Mouse (Mus musculus) hindbrain, embryonic 14.5 days (tissue): ENCODE results near the gene Slc25a47. TPM values are rescaled to one million over a fixed set of nuclear protein-coding genes. Genes with fewer than 3 reads are reported as not detected.

ENCODE experiments used
- ATAC-seq: fragments of 200-750 bp; cut with Nextera tagmentation; 2 replicates; pipeline ENCODE4 v1.8.0; 2017; ENCODE audit warnings: moderate number of reproducible peaks, mild to moderate bottlenecking, moderate TSS enrichment, moderate library complexity; ENCODE audit not compliant: low FRiP score
- DNase-seq: peaks from one replicate; pipeline ENCODE4 v3.0.0-alpha.2; 2015; ENCODE audit warnings: low spot score
- H3K27ac ChIP-seq: fragments of 300-500 bp; sonication (generic); 2 replicates; pipeline ENCODE4 v1.5.1; 2014; ENCODE audit warnings: mild to moderate bottlenecking, moderate library complexity
- H3K27me3 ChIP-seq: fragments of 300-500 bp; sonication (generic); 2 replicates; pipeline ENCODE4 v1.6.1; 2014; ENCODE audit warnings: mild to moderate bottlenecking, low read length, mixed read lengths; ENCODE audit not compliant: control insufficient read depth, insufficient read depth
- H3K36me3 ChIP-seq: fragments of 300-500 bp; sonication (generic); replicated peaks from 2 replicates; pipeline ENCODE4 v1.6.1; 2014; ENCODE audit not compliant: control insufficient read depth, insufficient read depth
- H3K4me1 ChIP-seq: fragments of 300-500 bp; sonication (generic); replicated peaks from 2 replicates; pipeline ENCODE4 v1.6.1; 2014; ENCODE audit warnings: antibody characterized with exemption, low read length, mixed read lengths; ENCODE audit not compliant: control insufficient read depth, insufficient read depth
- H3K4me2 ChIP-seq: fragments of 300-500 bp; sonication (generic); replicated peaks from 2 replicates; pipeline ENCODE4 v1.6.1; 2014; ENCODE audit warnings: mild to moderate bottlenecking, moderate library complexity
- H3K4me3 ChIP-seq: fragments of 300-500 bp; sonication (generic); replicated peaks from 2 replicates; pipeline ENCODE4 v1.5.1; 2014; ENCODE audit warnings: mild to moderate bottlenecking, low read length
- H3K9ac ChIP-seq: fragments of 300-500 bp; sonication (generic); 2 replicates; pipeline ENCODE4 v1.6.1; 2014
- H3K9me3 ChIP-seq: fragments of 300-500 bp; sonication (generic); 2 replicates; pipeline ENCODE4 v1.6.1; 2016; ENCODE audit warnings: low read length; ENCODE audit not compliant: control insufficient read depth
- WGBS: fragments of 180-500 bp; shearing (Covaris S2); extraction: QIAGEN DNeasy Blood & Tissue Kit; methylation state at CpG from one replicate; pipeline ENCODE4 v1.1.7; 2014; 5-methylcytosine and 5-hydroxymethylcytosine counted together
- polyA plus RNA-seq: library from polyadenylated mRNA; unstranded; fragments of >200 nt; fragmentation: Nextera tagmentation; extraction: Ambion mirVana; gene quantifications from 2 replicates; pipeline ENCODE4 v1.2.1, GENCODE M21; 2014

Slc25a47 gene
- polyA plus RNA-seq, 1 experiment from 2014 or later: 7.2 TPM

DNA sequence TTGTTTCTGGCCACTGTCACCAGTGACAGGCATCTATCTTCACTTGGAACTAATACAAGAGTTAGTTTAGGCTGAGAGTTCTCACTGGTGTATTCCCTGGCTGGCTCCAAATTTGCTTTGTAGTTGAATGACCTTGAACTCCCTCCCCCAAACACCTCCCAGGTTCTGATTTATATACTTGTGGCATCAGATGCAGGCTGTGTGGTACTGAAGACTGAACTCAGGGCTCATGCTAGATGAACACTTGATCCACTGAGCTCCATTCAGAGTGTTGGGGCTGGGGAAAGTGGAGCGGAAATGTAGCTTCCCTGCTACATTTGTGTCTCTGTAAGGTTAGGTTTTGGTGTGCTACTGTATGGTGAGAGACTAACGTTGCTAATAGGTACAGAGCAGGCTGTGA is 31.5 kb upstream of the Slc25a47 start:
- Histone ChIP-seq H3K27ac (no peak overlapping the region), H3K4me3 (no peak overlapping the region), H3K9me3 (no peaks in the 10 kb centered on the region), H3K4me1 (peaks cover 10% of the 10 kb centered on the region), H3K36me3 (peaks cover 18% of the 10 kb centered on the region; the same call in 1 of the 2 replicates), H3K27me3 (no peaks in the 10 kb centered on the region), H3K9ac (no peak overlapping the region), H3K4me2 (no peak overlapping the region)
- DNase-seq (no peak), ATAC-seq (no peak)
- WGBS: 91% methylated on average over 2 of the region's 2 CpGs

DNA sequence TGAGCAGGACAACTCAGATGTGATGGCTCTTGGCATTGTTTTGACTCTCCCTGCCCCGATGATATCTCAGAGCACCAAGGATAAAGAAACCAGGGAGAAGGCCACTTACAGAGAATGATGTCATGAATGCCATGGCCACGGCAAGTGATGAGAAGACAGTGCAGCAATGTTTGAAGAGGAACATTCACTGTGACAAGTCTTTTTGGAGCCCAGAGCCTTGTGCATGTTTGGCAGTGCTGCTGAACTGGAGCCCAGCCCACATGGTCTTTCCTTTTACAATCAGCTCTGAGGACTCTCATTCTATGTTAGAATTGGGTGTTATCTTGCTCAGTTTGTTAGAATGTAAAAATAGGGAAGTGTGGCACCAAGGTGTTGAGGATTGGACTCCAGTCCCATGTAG is 27.4 kb upstream of the Slc25a47 start:
- DNase-seq (no peak), ATAC-seq (no peak)
- Histone ChIP-seq H3K36me3 (0 out of 2 replicates have a peak, but pooled peaks cover 14% of the 10 kb centered on the region), H3K9me3 (no peaks in the 10 kb centered on the region), H3K27ac (no peak overlapping the region), H3K27me3 (no peaks in the 10 kb centered on the region), H3K4me3 (no peak overlapping the region), H3K4me1 (no peaks in the 10 kb centered on the region), H3K9ac (no peak overlapping the region), H3K4me2 (no peak overlapping the region)
- WGBS: 84% methylated on average over 2 of the region's 2 CpGs

DNA sequence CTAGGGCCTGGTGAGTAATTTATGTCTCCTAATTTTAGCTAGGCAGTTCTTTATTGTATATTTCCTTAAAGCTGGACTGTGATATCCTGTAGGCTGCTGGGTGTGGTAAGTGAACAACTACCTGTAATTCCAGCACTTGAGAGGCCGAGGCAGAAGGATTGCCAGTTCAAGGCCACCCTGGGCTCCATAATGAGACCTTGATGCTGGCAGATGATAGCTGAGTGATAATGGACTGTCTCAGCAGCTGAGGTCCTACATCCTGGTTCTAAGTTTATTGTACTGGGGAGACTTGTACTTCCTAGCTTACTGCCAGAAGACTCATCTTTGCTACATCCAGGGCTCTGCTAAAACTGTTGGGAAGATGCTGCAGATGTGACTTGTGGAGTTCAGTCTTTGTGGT is 26.1 kb upstream of the Slc25a47 start:
- H3K4me2 ChIP-seq: no peak overlapping the region
- no peaks in the 10 kb centered on the region for H3K9me3 ChIP-seq
- no peaks in the 10 kb centered on the region for H3K27me3 ChIP-seq
- H3K4me3 ChIP-seq: no peak overlapping the region
- H3K27ac ChIP-seq: no peak overlapping the region
- no peak overlapping the region for H3K9ac ChIP-seq
- ATAC-seq: no peak
- DNase-seq: no peak
- WGBS: 78% methylated on average over 1 of the region's 1 CpGs
- H3K4me1 ChIP-seq: no peaks in the 10 kb centered on the region
- H3K36me3 ChIP-seq: peaks cover 19% of the 10 kb centered on the region; the same call in 1 of the 2 replicates

DNA sequence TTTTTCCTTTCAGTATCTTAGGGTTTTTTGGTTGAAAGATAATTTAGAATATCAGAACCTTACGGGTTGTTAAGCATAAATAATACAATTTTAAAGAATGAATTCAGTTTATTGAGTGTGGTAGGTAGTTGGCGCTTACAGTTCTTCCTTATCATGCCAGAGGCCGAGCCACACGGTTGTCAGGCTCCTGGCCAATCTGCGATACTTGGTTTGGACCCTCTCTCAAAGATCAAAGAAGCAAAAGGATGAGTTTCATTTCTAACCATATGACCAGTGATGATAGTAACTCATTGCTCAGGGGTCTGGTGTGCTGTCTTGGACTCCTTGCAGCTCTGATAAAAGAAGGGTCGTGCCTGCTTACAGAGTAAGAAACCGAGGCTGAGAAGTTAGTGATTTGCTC is 25.5 kb upstream of the Slc25a47 start:
- 93% methylated on average over 7 of the region's 7 CpGs for WGBS
- Histone ChIP-seq H3K36me3 (peaks cover 24% of the 10 kb centered on the region), H3K9me3 (no peaks in the 10 kb centered on the region), H3K4me3 (no peak overlapping the region), H3K4me2 (no peak overlapping the region), H3K9ac (no peak overlapping the region), H3K27me3 (no peaks in the 10 kb centered on the region), H3K27ac (no peak overlapping the region), H3K4me1 (no peaks in the 10 kb centered on the region)
- ATAC-seq: no peak
- no peak for DNase-seq

DNA sequence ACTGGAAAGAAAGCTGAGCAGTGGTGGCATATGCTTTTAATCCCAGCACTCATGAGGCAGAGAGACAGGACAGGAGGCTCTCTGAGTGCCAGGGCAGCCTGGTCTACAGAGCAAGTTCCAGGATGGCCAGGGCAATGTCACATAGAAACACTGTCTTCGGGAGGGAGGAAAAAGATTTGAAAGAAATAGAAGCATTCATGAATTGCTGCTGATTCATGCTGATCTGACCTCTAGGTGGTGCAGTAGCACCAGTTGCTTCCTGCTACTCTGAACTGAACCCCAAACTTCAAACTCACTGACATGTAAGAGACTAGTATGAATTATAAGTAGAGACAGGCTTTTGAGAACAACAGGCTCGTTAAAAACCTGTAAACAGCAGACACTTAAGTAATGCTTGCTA is 24.7 kb upstream of the Slc25a47 start:
- ATAC-seq (no peak), DNase-seq (no peak)
- 64% methylated on average over 2 of the region's 2 CpGs for WGBS
- Histone ChIP-seq H3K27me3 (no peaks in the 10 kb centered on the region), H3K36me3 (peaks cover 26% of the 10 kb centered on the region), H3K9ac (no peak overlapping the region), H3K27ac (no peak overlapping the region), H3K4me3 (no peak overlapping the region), H3K4me1 (no peaks in the 10 kb centered on the region), H3K9me3 (no peaks in the 10 kb centered on the region), H3K4me2 (no peak overlapping the region)

DNA sequence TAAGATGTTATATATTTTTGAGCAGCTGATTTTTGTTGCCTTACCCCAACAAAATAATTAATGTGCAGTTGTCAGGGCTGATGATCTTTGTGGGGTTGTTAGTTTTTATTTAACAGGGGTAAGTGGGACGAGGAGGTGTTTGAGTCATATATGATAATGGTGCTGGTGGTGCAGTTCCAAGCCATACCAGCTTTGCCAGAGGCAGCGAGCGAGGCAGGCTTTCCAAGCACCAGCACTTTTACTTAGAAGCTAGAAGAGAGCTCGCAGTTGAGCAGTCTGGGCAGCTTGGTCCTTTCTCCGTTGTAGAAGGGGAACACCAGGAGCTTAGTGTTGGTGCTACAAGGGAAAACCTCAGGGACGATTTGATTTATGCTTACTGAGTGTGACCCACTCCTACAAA is 23.4 kb upstream of the Slc25a47 start:
- H3K4me3 ChIP-seq: no peak overlapping the region
- H3K4me2 ChIP-seq: no peak overlapping the region
- no peak overlapping the region for H3K9ac ChIP-seq
- DNase-seq (no peak), ATAC-seq (no peak)
- WGBS: 90% methylated on average over 6 of the region's 6 CpGs
- H3K4me1 ChIP-seq: no peaks in the 10 kb centered on the region
- no peak overlapping the region for H3K27ac ChIP-seq
- H3K36me3 ChIP-seq: peaks cover 25% of the 10 kb centered on the region
- H3K9me3 ChIP-seq: no peaks in the 10 kb centered on the region
- no peaks in the 10 kb centered on the region for H3K27me3 ChIP-seq

DNA sequence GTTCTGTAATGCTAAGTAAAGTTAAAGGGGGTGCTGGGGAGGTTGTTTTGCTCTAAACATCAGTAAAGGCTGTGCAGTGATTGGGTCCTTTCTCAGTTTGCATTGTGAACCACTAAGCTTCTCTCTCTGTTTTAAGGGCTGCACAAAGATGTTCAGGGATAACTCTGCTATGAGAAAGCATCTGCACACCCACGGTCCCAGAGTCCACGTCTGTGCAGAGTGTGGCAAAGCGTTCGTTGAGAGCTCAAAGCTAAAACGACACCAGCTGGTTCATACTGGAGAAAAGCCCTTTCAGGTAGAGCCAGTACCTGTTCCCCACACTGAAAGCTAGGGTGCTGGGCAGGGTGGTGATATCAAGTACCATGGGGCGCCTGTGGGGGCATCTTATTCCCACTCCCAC is 21.4 kb upstream of the Slc25a47 start:
- Histone ChIP-seq H3K27ac (no peak overlapping the region), H3K4me1 (no peaks in the 10 kb centered on the region), H3K9me3 (no peaks in the 10 kb centered on the region), H3K36me3 (peaks cover 27% of the 10 kb centered on the region), H3K4me2 (no peak overlapping the region), H3K9ac (no peak overlapping the region), H3K27me3 (no peaks in the 10 kb centered on the region), H3K4me3 (no peak overlapping the region)
- DNase-seq: no peak
- WGBS: 93% methylated on average over 6 of the region's 6 CpGs
- ATAC-seq: no peak

DNA sequence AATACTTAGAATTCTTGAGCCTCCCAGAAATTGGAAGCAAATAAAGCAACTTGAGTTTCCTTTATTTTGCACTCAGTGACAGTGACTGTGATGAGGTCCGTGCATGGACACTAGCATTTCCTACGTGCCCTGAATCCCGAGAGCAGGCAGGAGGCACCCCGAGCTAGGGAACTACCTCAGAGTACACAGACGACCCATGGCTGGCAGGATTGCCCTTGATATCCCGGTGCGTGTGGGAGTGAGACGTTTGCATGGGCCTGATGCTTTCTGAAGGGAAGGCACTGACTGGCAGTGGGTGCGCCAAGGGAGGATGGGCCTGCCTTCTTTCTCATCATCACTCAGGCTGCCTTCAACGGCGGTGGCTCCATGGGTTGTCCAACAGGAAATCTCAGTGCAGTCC is 19.3 kb upstream of the Slc25a47 start:
- no peaks in the 10 kb centered on the region for H3K9me3 ChIP-seq
- H3K4me1 ChIP-seq: no peaks in the 10 kb centered on the region
- no peak overlapping the region for H3K4me3 ChIP-seq
- peaks cover 27% of the 10 kb centered on the region for H3K36me3 ChIP-seq
- H3K27ac ChIP-seq: no peak overlapping the region
- H3K27me3 ChIP-seq: no peaks in the 10 kb centered on the region
- ATAC-seq (no peak), DNase-seq (no peak)
- no peak overlapping the region for H3K4me2 ChIP-seq
- no peak overlapping the region for H3K9ac ChIP-seq
- 81% methylated on average over 11 of the region's 11 CpGs for WGBS

DNA sequence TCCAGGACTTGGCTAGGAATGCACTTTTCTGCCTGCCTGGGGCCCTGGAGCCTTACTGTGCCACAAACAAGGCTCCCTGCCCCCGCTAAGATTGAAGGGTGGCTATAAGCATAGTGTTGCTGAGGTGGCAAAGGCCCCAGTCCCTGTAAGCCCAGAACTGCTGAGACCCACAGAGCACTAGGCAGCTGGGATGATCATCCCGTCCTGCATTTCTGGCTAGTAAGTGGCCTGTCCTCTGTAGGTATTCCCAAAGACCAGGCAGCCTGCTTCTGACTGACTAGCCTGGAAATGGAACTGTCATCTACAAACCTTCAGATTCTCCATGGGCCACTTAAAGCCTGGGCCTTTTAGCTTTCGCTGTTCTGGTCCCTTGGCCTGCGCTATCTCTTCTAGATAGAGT is 15.4 kb upstream of the Slc25a47 start:
- H3K27me3 ChIP-seq: no peaks in the 10 kb centered on the region
- H3K4me3 ChIP-seq: no peak overlapping the region
- DNase-seq (no peak), ATAC-seq (no peak)
- no peak overlapping the region for H3K9ac ChIP-seq
- 93% methylated on average over 4 of the region's 4 CpGs for WGBS
- H3K4me1 ChIP-seq: no peaks in the 10 kb centered on the region
- no peak overlapping the region for H3K4me2 ChIP-seq
- peaks cover 14% of the 10 kb centered on the region for H3K36me3 ChIP-seq
- H3K27ac ChIP-seq: no peak overlapping the region
- H3K9me3 ChIP-seq: no peaks in the 10 kb centered on the region

DNA sequence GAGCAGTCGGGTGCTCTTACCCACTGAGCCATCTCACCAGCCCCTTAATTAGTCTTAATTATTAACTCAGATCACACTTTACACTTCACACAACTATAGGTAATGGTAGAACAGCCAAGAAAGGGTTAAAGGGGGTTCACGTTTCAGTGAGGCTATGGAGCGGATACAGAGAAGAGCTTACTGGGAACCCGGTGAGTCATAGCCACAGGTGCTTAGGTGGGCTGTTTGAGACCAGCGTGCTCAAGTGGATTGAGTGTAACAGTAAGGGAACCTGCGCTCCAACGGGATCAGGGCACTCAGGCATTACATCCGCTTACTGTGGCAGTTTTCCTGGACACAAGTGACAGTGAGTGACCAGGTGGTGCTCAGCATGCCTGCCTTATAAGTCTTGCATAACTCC is 12.8 kb upstream of the Slc25a47 start:
- no peaks in the 10 kb centered on the region for H3K9me3 ChIP-seq
- H3K4me2 ChIP-seq: no peak overlapping the region
- no peaks in the 10 kb centered on the region for H3K27me3 ChIP-seq
- H3K27ac ChIP-seq: no peak overlapping the region
- no peak overlapping the region for H3K9ac ChIP-seq
- WGBS: 74% methylated on average over 8 of the region's 8 CpGs
- DNase-seq (no peak), ATAC-seq (no peak)
- H3K4me1 ChIP-seq: no peaks in the 10 kb centered on the region
- peaks cover 10% of the 10 kb centered on the region; the same call in 1 of the 2 replicates for H3K36me3 ChIP-seq
- H3K4me3 ChIP-seq: no peak overlapping the region
